Mouse (Mus musculus) forebrain, postnatal 0 days (tissue): Measurements from ENCODE around the gene Mccc2. TPM values are rescaled to one million over a fixed set of nuclear protein-coding genes. Genes with fewer than 3 reads are reported as not detected.
A peak's percentile ranks its signal among the peaks of the same experiment; 100 is the strongest.

Experiments used
- ATAC-seq: fragments of 200-750 bp; cut with Nextera tagmentation; 2 replicates; pipeline ENCODE4 v1.8.0; 2017; ENCODE audit warnings: mild to moderate bottlenecking, moderate library complexity
- DNase-seq: peaks from one replicate; pipeline ENCODE4 v3.0.0-alpha.2; 2015
- H3K27ac ChIP-seq: fragments of 300-500 bp; sonication (generic); 2 replicates; pipeline ENCODE4 v1.5.1; 2014; ENCODE audit warnings: low read depth, mild to moderate bottlenecking, antibody characterized with exemption, low read length, moderate library complexity, mixed read lengths
- H3K27me3 ChIP-seq: fragments of 300-500 bp; sonication (generic); 2 replicates; pipeline ENCODE4 v1.6.1; 2014; ENCODE audit warnings: mild to moderate bottlenecking, low read length, mixed read lengths; ENCODE audit not compliant: insufficient read depth
- H3K36me3 ChIP-seq: fragments of 300-500 bp; sonication (generic); 2 replicates; pipeline ENCODE4 v1.6.1; 2014; ENCODE audit warnings: mild to moderate bottlenecking, moderate library complexity; ENCODE audit not compliant: insufficient read depth
- H3K4me1 ChIP-seq: fragments of 300-500 bp; sonication (generic); 2 replicates; pipeline ENCODE4 v1.6.1; 2014; ENCODE audit warnings: antibody characterized with exemption; ENCODE audit not compliant: insufficient read depth
- H3K4me2 ChIP-seq: fragments of 300-500 bp; sonication (generic); 2 replicates; pipeline ENCODE4 v1.6.1; 2014; ENCODE audit warnings: low read depth, mild to moderate bottlenecking, moderate library complexity
- H3K4me3 ChIP-seq: fragments of 300-500 bp; sonication (generic); 2 replicates; pipeline ENCODE4 v1.5.1; 2014; ENCODE audit warnings: low read depth, low read length, mixed read lengths
- H3K9ac ChIP-seq: fragments of 300-500 bp; sonication (generic); 2 replicates; pipeline ENCODE4 v1.6.1; 2014; ENCODE audit warnings: mild to moderate bottlenecking
- H3K9me3 ChIP-seq: fragments of 300-500 bp; sonication (generic); 2 replicates; pipeline ENCODE4 v1.6.1; 2016; ENCODE audit warnings: low read length
- CTCF ChIP-seq: sonication (generic); IDR thresholded peaks from 2 replicates; pipeline ENCODE4 v1.5.1; 2016; ENCODE audit warnings: antibody characterized with exemption, control low read depth, low read depth
- WGBS: fragments of 180-500 bp; shearing (Covaris S2); extraction: QIAGEN DNeasy Blood & Tissue Kit; methylation state at CpG from one replicate; pipeline ENCODE4 v1.1.7; 2014; 5-methylcytosine and 5-hydroxymethylcytosine counted together
- polyA plus RNA-seq: library from polyadenylated mRNA; unstranded; fragments of >200 nt; fragmentation: Nextera tagmentation; extraction: Ambion mirVana; gene quantifications from 2 replicates; pipeline ENCODE4 v1.2.1, GENCODE M21; 2015
- total RNA-seq: library from RNA; depleted of rRNA; stranded (reverse); fragments of >200 nt; gene quantifications from 2 replicates; pipeline ENCODE4 v1.2.3, GENCODE M21; 2014; rRNA removed

The Mccc2 gene
- total and polyA plus RNA-seq, 2 experiments from 2014 or later, result 28.0 to 34.2 TPM

- Histone ChIP-seq H3K4me2 (no peak overlapping the region), H3K27me3 (no peaks in the 10 kb centered on the region), H3K4me1 (no peaks in the 10 kb centered on the region), H3K36me3 (no peaks in the 10 kb centered on the region), H3K9ac (no peak overlapping the region), H3K9me3 (no peaks in the 10 kb centered on the region), H3K27ac (no peak overlapping the region), H3K4me3 (no peak overlapping the region)
- ATAC-seq (no peak), DNase-seq (no peak)
- WGBS, result 33% methylated on average over 5 of the region's 5 CpGs
- TF ChIP-seq CTCF, result no peak
Observed at GRCm38 (mm10) chr13:99926249-99926648, 89.2 kb downstream of the Mccc2 start.

- Histone ChIP-seq H3K9me3 (no peaks in the 10 kb centered on the region), H3K9ac (no peak overlapping the region), H3K27me3 (no peaks in the 10 kb centered on the region), H3K4me1 (no peaks in the 10 kb centered on the region), H3K36me3 (no peaks in the 10 kb centered on the region), H3K4me3 (no peak overlapping the region), H3K27ac (no peak overlapping the region), H3K4me2 (no peak overlapping the region)
- TF ChIP-seq CTCF, result no peak
- ATAC-seq (no peak), DNase-seq (no peak)
- 85% methylated on average over 5 of the region's 5 CpGs for WGBS
Observed at GRCm38 (mm10) chr13:99915632-99916031, 99.8 kb downstream of the Mccc2 start.

GRCm38 (mm10) chr13:99900965-99901364 lies 114.5 kb downstream of the Mccc2 start, which contains the start of gene Cartpt:
Cartpt (minus strand) TSS chr13:99901091.
- no peak for TF ChIP-seq CTCF
- Histone ChIP-seq H3K27me3 (peaks cover 20% of the 10 kb centered on the region), H3K4me1 (peaks cover 6% of the 10 kb centered on the region; the same call in 1 of the 2 replicates), H3K36me3 (no peaks in the 10 kb centered on the region), H3K27ac (no peak within 1 kb of the TSS), H3K9ac (peak within 1 kb of the TSS; percentile 31; the same call in 1 of the 2 replicates), H3K4me2 (peak within 1 kb of the TSS; percentile 59), H3K9me3 (no peaks in the 10 kb centered on the region), H3K4me3 (peak within 1 kb of the TSS; percentile 35)
- DNase-seq, result peak; percentile 10
- WGBS, result 41% methylated on average over 9 of the region's 9 CpGs
- ATAC-seq, result peak; percentile 23; the same call in 1 of the 2 replicates

GRCm38 (mm10) chr13:99900557-99900892 lies 114.9 kb downstream of the Mccc2 start:
- DNase-seq, result peak; percentile 17
- Histone ChIP-seq H3K9ac (peak overlapping the region; percentile 31; the same call in 1 of the 2 replicates), H3K27ac (no peak overlapping the region), H3K27me3 (peaks cover 20% of the 10 kb centered on the region), H3K9me3 (no peaks in the 10 kb centered on the region), H3K4me3 (peak overlapping the region; percentile 35), H3K4me2 (peak overlapping the region; percentile 59), H3K4me1 (peaks cover 6% of the 10 kb centered on the region; the same call in 1 of the 2 replicates), H3K36me3 (no peaks in the 10 kb centered on the region)
- TF ChIP-seq CTCF, result no peak
- ATAC-seq, result peak; percentile 50
- WGBS, result 3% methylated on average over 30 of the region's 30 CpGs

- Histone ChIP-seq H3K9ac (peak overlapping the region; percentile 31; the same call in 1 of the 2 replicates), H3K27ac (no peak overlapping the region), H3K27me3 (peaks cover 20% of the 10 kb centered on the region), H3K9me3 (no peaks in the 10 kb centered on the region), H3K36me3 (no peaks in the 10 kb centered on the region), H3K4me1 (peaks cover 6% of the 10 kb centered on the region; the same call in 1 of the 2 replicates), H3K4me2 (peak overlapping the region; percentile 59), H3K4me3 (peak overlapping the region; percentile 35)
- ATAC-seq, result peak; percentile 50
- DNase-seq, result peak; percentile 15
- 5% methylated on average over 38 of the region's 38 CpGs for WGBS
- TF ChIP-seq CTCF, result no peak
Observed at GRCm38 (mm10) chr13:99899670-99900556, 115.5 kb downstream of the Mccc2 start.

GRCm38 (mm10) chr13:99898816-99899215 lies 116.6 kb downstream of the Mccc2 start:
- Histone ChIP-seq H3K4me1 (peaks cover 6% of the 10 kb centered on the region; the same call in 1 of the 2 replicates), H3K36me3 (no peaks in the 10 kb centered on the region), H3K4me3 (no peak overlapping the region), H3K27me3 (peaks cover 20% of the 10 kb centered on the region), H3K27ac (no peak overlapping the region), H3K4me2 (no peak overlapping the region), H3K9ac (no peak overlapping the region), H3K9me3 (no peaks in the 10 kb centered on the region)
- TF ChIP-seq CTCF, result no peak
- DNase-seq (no peak), ATAC-seq (no peak)
- 21% methylated on average over 14 of the region's 14 CpGs for WGBS

Other genes starting within 250 kb of the Mccc2 start
- gene Cartpt, start 114.5 kb downstream of the Mccc2 start, total RNA-seq, result 3.0 and 3.2 TPM in 2 replicates
- 4.4 and 8.0 TPM in 2 replicates for gene Cartpt, start 114.5 kb downstream of the Mccc2 start, polyA plus RNA-seq
- 23.9 and 32.1 TPM in 2 replicates for gene Bdp1, start 88.4 kb upstream of the Mccc2 start, total RNA-seq
- 10.6 and 19.1 TPM in 2 replicates for gene Bdp1, start 88.4 kb upstream of the Mccc2 start, polyA plus RNA-seq
- 157 and 264 TPM in 2 replicates for gene Serf1, start 92.4 kb upstream of the Mccc2 start, total RNA-seq
- 388 and 523 TPM in 2 replicates for gene Serf1, start 92.4 kb upstream of the Mccc2 start, polyA plus RNA-seq
- 31.4 and 38.9 TPM in 2 replicates for gene Smn1, start 109.2 kb upstream of the Mccc2 start, total RNA-seq
- gene Smn1, start 109.2 kb upstream of the Mccc2 start, polyA plus RNA-seq, result 51.8 and 57.1 TPM in 2 replicates
- gene Naip2, start 186.5 kb upstream of the Mccc2 start, total RNA-seq, result 0.46 and 0.76 TPM in 2 replicates
- gene Naip2, start 186.5 kb upstream of the Mccc2 start, polyA plus RNA-seq, result 0.08 and 0.17 TPM in 2 replicates
- 0.33 and 0.38 TPM in 2 replicates for gene Naip5, start 230.7 kb upstream of the Mccc2 start, total RNA-seq
- gene Naip5, start 230.7 kb upstream of the Mccc2 start, polyA plus RNA-seq, result 0.11 and 0.18 TPM in 2 replicates